Mouse (Mus musculus) left cerebral cortex, postnatal 4 days (tissue): ENCODE measurements around the gene Mapkapk3. TPM values are rescaled to one million over a fixed set of nuclear protein-coding genes. Genes with fewer than 3 reads are reported as not detected.
A peak's percentile ranks its signal among the peaks of the same experiment; 100 is the strongest.

ENCODE experiments used
- DNase-seq: peaks from one replicate; pipeline ENCODE4 v3.0.0-alpha.2; 2022
- intact Hi-C: fragments of 180-260 bp; cut with DNase I; formaldehyde crosslinking; loops from one replicate; pipeline ENCODE4 v1.15.1; 2025
- total RNA-seq, 2 experiments: library from RNA; stranded (reverse); gene quantifications; 2 replicates each; pipeline ENCODE4 v1.2.3; 2021

Gene Mapkapk3
- total RNA-seq: 1 to 10 TPM; 3.3 to 4.8 TPM

- intact Hi-C loops: loop anchor here (5.0 kb wide), 3 partner anchors 48 to 387 kb away; partner anchors contain the start of gene Hemk1
- peak; percentile 63 for DNase-seq
Observed at GRCm38 (mm10) chr9:107289211-107290076, at the start of gene Mapkapk3. Gene Mapkapk3, minus strand, starts transcription at chr9:107289877.

- intact Hi-C loops: loop anchor here (5.0 kb wide), 1 partner anchor 46 kb away; no protein-coding TSS in a partner anchor
- peak; percentile 83 for DNase-seq
Observed at GRCm38 (mm10) chr9:107338172-107338883, 48.7 kb upstream of the Mapkapk3 start, which contains the start of gene Hemk1. Gene Hemk1, minus strand, starts transcription at chr9:107338350.

GRCm38 (mm10) chr9:107336386-107336785 is 46.7 kb upstream of the Mapkapk3 start:
- DNase-seq: no peak
- intact Hi-C loops: loop anchor here (5.0 kb wide), 1 partner anchor 44 kb away; no protein-coding TSS in a partner anchor

DNA sequence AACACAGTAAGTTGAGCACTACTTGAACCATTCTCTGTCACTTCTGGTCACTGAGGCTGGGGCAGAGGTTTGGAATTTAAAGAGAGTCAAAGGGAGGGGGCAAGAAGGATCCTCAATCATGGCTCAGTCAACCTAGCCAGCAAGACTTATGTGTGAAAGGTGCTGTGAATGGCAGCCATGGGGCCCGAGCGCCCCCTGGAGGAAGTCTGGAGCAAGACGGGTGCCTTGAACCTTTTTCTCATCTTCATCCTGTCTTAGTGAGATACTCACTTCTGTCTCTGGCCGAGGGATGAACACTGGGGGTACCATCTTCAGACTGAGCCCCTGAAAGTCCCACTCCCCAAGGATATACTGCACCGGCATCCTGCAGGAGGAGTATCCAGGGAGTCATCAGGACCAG is 46.2 kb upstream of the Mapkapk3 start:
- intact Hi-C loops: loop anchor here (5.0 kb wide), 1 partner anchor 44 kb away; no protein-coding TSS in a partner anchor

GRCm38 (mm10) chr9:107335046-107335445 is 45.4 kb upstream of the Mapkapk3 start:
- DNase-seq: no peak
- intact Hi-C loops: loop anchor here (5.0 kb wide), 1 partner anchor 43 kb away; no protein-coding TSS in a partner anchor

More for the DNA sequence above, 46.2 kb upstream of the Mapkapk3 start:
- peak; percentile 69 for DNase-seq

DNA sequence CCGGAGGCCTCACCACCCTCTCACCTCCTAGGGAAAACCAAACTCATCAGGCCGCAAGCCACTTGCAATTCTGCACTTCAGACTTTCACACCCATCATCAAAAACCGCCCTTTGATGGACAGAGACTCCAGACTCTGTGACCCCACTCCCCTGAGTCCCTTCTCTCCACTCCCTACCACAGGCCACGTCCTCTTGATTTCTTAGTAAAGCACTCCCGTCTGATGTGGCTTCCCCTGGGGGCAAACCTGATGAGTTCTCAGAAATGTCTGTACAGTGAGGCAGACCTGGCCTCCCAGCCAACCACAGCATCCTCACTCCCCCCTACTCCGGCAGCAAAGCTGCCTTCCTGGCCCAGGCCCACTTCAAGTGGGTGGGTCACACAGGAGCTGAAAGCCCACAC is 44.7 kb upstream of the Mapkapk3 start:
- intact Hi-C loops: no loop called here

GRCm38 (mm10) chr9:107333686-107334085 is 44.0 kb upstream of the Mapkapk3 start:
- DNase-seq: no peak
- intact Hi-C loops: no loop called here

More for the DNA sequence above, 44.7 kb upstream of the Mapkapk3 start:
- DNase-seq: no peak

DNA sequence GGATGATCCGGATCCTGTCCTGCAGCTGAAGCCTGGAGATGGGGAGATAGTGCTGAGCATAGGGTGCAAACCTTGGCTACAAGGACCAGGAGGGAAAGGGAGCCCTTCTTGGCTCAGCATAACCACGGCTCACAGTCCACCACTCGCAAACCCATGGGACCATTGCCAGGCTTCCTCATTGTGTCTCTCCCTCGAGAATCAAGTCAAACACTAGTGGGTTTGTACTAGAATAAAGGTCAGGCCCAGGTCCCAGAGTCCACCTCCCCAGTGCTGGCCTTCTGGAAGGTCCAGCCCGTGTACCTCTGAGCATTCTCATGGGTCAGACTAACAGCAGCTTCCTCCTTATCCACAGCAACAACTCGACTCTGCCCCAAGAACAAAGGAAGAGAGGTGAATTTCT is 41.1 kb upstream of the Mapkapk3 start:
- DNase-seq: no peak
- intact Hi-C loops: no loop called here

GRCm38 (mm10) chr9:107327879-107328620 is 38.4 kb upstream of the Mapkapk3 start:
- intact Hi-C loops: no loop called here
- DNase-seq: no peak

DNA sequence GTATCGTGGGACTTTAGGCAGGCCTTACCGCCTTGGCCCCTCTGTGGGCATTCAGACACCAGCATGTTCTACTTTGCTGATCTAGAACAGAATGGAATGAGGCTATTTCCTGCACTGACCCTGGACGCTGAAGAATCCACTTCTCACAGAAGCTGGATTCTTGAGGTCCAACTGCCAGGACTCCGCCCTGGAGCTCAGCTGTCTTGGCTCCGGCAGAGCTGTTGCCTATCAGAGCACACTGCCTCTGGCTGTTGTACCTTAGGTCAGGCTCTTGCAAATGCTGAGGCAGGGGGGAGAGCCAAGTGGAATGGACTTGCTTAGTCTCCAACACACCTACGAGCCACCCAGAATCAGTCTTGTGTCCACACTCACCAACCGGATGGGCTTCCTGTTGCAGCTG is 36.2 kb upstream of the Mapkapk3 start:
- intact Hi-C loops: no loop called here
- no peak for DNase-seq

DNA sequence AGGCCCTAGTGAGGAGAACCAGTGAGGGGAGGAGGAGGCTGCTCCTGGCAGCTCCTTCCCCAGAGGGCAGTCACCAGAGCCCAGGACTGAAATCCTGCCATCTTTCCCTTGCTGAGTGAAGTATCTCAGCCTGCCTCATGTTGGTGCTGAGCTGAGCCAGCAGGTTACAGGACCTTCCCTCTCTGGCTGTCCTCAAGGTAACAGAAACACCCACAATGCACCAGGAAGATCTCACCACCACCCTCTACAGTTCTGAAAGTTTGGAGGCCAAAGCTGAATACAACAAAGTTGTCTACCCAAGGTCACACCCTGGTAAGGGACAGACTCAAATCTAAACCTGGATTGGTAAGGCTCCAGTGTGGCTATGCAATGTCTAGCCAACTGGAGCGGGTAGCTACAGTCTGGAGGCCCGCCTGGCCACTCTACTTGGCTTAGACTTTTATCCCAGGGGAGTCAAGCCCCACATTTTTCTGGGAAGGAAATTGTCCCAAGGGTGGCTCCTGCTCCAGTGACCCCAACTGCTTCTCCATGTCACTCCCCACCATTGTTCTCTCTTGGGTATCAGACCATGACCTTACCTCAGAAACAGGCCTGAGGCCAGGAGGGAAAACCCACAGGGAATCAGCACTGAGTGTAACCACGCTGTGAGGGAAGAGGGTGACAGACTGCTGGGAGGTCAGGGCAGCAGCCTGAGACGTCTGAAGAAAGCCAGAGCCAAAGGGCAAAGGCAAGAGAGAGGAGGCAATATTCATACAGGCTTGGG is 35.3 kb upstream of the Mapkapk3 start:
- intact Hi-C loops: no loop called here
- DNase-seq: no peak

- intact Hi-C loops: no loop called here
- peak; percentile 97 for DNase-seq
Observed at GRCm38 (mm10) chr9:107323558-107323957, 33.9 kb upstream of the Mapkapk3 start.

DNA sequence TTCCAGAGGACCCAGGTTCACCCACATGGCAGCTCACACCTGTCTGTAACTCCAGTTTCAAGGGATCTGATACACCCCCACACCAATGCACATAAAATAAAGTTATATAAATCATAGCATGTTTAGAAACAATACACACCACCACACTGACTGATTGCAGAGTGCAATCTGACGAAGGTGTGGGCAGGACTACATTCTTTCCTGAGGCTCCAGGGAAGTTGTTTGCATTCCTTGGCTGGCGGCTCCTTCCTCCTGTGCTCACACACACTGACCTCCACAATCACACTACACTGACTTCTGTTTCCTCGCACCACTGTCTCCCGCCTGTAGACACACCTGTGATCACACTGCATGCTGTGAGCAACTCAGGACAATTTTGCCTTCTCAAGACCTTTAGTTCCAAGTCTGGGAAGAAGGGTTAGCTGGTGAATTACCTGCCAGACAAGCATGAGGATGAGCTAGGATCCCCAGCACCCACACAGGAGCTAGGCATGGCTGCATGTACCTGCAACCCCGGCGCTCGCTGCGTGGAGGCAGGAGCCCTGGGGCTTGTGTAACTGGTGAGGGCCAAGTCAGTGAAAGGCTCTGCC is 32.9 kb upstream of the Mapkapk3 start:
- intact Hi-C loops: no loop called here
- DNase-seq: no peak

DNA sequence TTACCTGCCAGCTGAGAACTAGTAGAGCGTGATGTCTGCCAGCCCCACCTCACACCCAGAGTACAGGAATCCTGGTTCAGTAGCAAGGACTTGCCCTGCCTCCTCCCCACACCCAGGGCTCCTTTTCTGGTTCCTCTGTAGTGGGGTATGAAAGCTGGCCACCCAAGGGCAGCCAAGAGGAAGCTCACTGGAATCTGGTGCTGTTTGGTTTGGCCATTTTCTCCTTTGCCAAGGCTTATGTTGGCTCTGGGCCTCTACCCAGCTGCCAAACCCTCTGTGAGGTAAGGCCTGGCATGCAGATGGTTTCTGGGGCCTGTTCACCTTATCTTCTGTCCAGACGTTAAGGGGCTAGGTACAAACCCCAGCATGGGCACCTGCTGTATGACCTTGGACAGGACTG is 26.1 kb upstream of the Mapkapk3 start:
- intact Hi-C loops: no loop called here
- no peak for DNase-seq

DNA sequence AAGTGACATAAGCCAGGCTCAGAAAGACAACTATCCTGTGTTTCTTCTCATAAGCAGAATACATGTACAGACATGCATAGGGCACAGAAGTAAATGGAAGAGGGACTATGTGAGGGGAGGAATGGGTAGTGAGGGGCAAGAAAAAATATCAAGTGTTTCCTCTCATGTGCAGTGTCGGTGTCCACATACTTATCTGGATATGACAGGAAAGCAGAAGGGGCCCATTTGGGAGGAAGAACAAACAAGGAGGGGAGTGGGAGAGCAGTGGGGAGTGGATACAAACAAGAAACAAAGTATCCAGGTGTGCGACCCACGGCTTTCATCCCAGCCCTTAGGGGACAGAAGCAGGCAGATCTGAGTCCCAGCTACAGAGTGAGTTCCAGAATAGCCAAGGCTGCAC is 24.2 kb upstream of the Mapkapk3 start:
- intact Hi-C loops: no loop called here
- no peak for DNase-seq

GRCm38 (mm10) chr9:107312811-107313584 is 23.3 kb upstream of the Mapkapk3 start:
- intact Hi-C loops: no loop called here
- no peak for DNase-seq

- intact Hi-C loops: no loop called here
- no peak for DNase-seq
Observed at GRCm38 (mm10) chr9:107309600-107309999, 19.9 kb upstream of the Mapkapk3 start.

GRCm38 (mm10) chr9:107309171-107309570 is 19.5 kb upstream of the Mapkapk3 start:
- intact Hi-C loops: no loop called here
- no peak for DNase-seq
